Mouse (Mus musculus) E14TG2a.4 (cell line): ENCODE measurements around the gene Ccnc.

Experiments
- H3K27me3 ChIP-seq: 2 replicates; pipeline ENCODE4 v1.6.1; 2014; ENCODE audit warnings: low read length, control low read depth; ENCODE audit not compliant: insufficient read depth
- H3K36me3 ChIP-seq: 2 replicates; pipeline ENCODE4 v1.6.1; 2014; ENCODE audit warnings: low read length, control low read depth; ENCODE audit not compliant: insufficient read depth
- H3K4me1 ChIP-seq: replicated peaks from 2 replicates; pipeline ENCODE4 v1.6.1; 2014; ENCODE audit warnings: low read depth, low read length, control low read depth
- H3K4me3 ChIP-seq: replicated peaks from 2 replicates; pipeline ENCODE4 v1.5.1; 2014; ENCODE audit warnings: mild to moderate bottlenecking, low read length
- H3K9me3 ChIP-seq: 2 replicates; pipeline ENCODE4 v1.6.1; 2014; ENCODE audit warnings: low read length, control low read depth
- CTCF ChIP-seq: conservative IDR thresholded peaks from 2 replicates; pipeline ENCODE4 v1.5.1; 2014; ENCODE audit warnings: low read length
- NANOG ChIP-seq: IDR thresholded peaks from 2 replicates; pipeline ENCODE4 v1.6.1; 2014; ENCODE audit warnings: borderline replicate concordance, low read length, mixed read lengths
- POU5F1 ChIP-seq: IDR thresholded peaks from 2 replicates; pipeline ENCODE4 v1.6.1; 2014; ENCODE audit warnings: low read length, borderline replicate concordance

The Ccnc gene

GRCm38 (mm10) chr4:21761416-21762160 is 34.1 kb downstream of the Ccnc start:
- H3K4me3 ChIP-seq, result no peak overlapping the region
- TF ChIP-seq NANOG (no peak), POU5F1 (no peak), CTCF (no peak)
- peaks cover 28% of the 10 kb centered on the region for H3K4me1 ChIP-seq
- no peaks in the 10 kb centered on the region for H3K27me3 ChIP-seq
- H3K9me3 ChIP-seq, result peaks cover 5% of the 10 kb centered on the region; the same call in 1 of the 2 replicates
- H3K36me3 ChIP-seq, result peaks cover 7% of the 10 kb centered on the region; the same call in 1 of the 2 replicates

- TF ChIP-seq NANOG (peak; percentile 23; the same call in 1 of the 2 replicates), CTCF (no peak), POU5F1 (peak; percentile 64; the same call in 1 of the 2 replicates)
- Histone ChIP-seq H3K4me1 (peaks cover 22% of the 10 kb centered on the region), H3K4me3 (peak overlapping the region; percentile 23), H3K36me3 (peaks cover 7% of the 10 kb centered on the region; the same call in 1 of the 2 replicates), H3K9me3 (peaks cover 5% of the 10 kb centered on the region; the same call in 1 of the 2 replicates), H3K27me3 (no peaks in the 10 kb centered on the region)
These were observed 36.3 kb downstream of the Ccnc start for GRCm38 (mm10) chr4:21763827-21764226.

- H3K4me1 ChIP-seq, result peaks cover 26% of the 10 kb centered on the region
- no peaks in the 10 kb centered on the region for H3K27me3 ChIP-seq
- H3K4me3 ChIP-seq, result peak overlapping the region; percentile 83
- no peaks in the 10 kb centered on the region for H3K36me3 ChIP-seq
- H3K9me3 ChIP-seq, result 0 out of 2 replicates have a peak, but pooled peaks cover 2% of the 10 kb centered on the region
- TF ChIP-seq POU5F1 (no peak), NANOG (no peak)
These were observed 38.8 kb downstream of the Ccnc start for GRCm38 (mm10) chr4:21766171-21766862.

GRCm38 (mm10) chr4:21766863-21767304 is 39.4 kb downstream of the Ccnc start, which contains the start of the genes Usp45 and Tstd3:
TSS of gene Usp45 (plus strand) at chr4:21767156.
TSS of gene Tstd3 (minus strand) at chr4:21767212.
- Histone ChIP-seq H3K4me1 (peaks cover 32% of the 10 kb centered on the region), H3K9me3 (0 out of 2 replicates have a peak, but pooled peaks cover 2% of the 10 kb centered on the region), H3K36me3 (no peaks in the 10 kb centered on the region), H3K4me3 (peak within 1 kb of the TSS; percentile 83), H3K27me3 (no peaks in the 10 kb centered on the region)
- TF ChIP-seq CTCF (peak; percentile 95), NANOG (no peak)

GRCm38 (mm10) chr4:21771064-21771463 is 43.6 kb downstream of the Ccnc start:
- Histone ChIP-seq H3K4me3 (no peak overlapping the region), H3K4me1 (peaks cover 28% of the 10 kb centered on the region), H3K36me3 (no peaks in the 10 kb centered on the region), H3K27me3 (no peaks in the 10 kb centered on the region), H3K9me3 (0 out of 2 replicates have a peak, but pooled peaks cover 2% of the 10 kb centered on the region)
- TF ChIP-seq CTCF (no peak), NANOG (no peak), POU5F1 (no peak)

- H3K9me3 ChIP-seq, result 0 out of 2 replicates have a peak, but pooled peaks cover 2% of the 10 kb centered on the region
- peaks cover 31% of the 10 kb centered on the region for H3K4me1 ChIP-seq
- no peak overlapping the region for H3K4me3 ChIP-seq
- H3K27me3 ChIP-seq, result no peaks in the 10 kb centered on the region
- H3K36me3 ChIP-seq, result no peaks in the 10 kb centered on the region
- TF ChIP-seq NANOG, result no peak
- TF ChIP-seq CTCF, result no peak
- TF ChIP-seq POU5F1, result no peak
These were observed 44.8 kb downstream of the Ccnc start for GRCm38 (mm10) chr4:21772306-21772705.

- Histone ChIP-seq H3K27me3 (no peaks in the 10 kb centered on the region), H3K4me1 (peaks cover 37% of the 10 kb centered on the region), H3K9me3 (no peaks in the 10 kb centered on the region), H3K4me3 (peak overlapping the region; percentile 89), H3K36me3 (peaks cover 15% of the 10 kb centered on the region)
- TF ChIP-seq NANOG, result no peak
- TF ChIP-seq CTCF, result no peak
- TF ChIP-seq POU5F1, result no peak
These were observed 48.8 kb downstream of the Ccnc start for GRCm38 (mm10) chr4:21776091-21776945.

GRCm38 (mm10) chr4:21776946-21777265 is 49.4 kb downstream of the Ccnc start:
- Histone ChIP-seq H3K27me3 (no peaks in the 10 kb centered on the region), H3K4me3 (peak overlapping the region; percentile 89), H3K36me3 (peaks cover 21% of the 10 kb centered on the region), H3K4me1 (peaks cover 32% of the 10 kb centered on the region), H3K9me3 (no peaks in the 10 kb centered on the region)
- TF ChIP-seq NANOG (no peak), CTCF (no peak), POU5F1 (no peak)
